Mouse (Mus musculus): ENCODE measurements around the gene Vmn1r130. TPM values are rescaled to one million over a fixed set of nuclear protein-coding genes. Genes with fewer than 3 reads are reported as not detected.

Vmn1r130 gene
- not detected in 2 replicates for polyA plus RNA-seq (2012; rRNA removed)

DNA sequence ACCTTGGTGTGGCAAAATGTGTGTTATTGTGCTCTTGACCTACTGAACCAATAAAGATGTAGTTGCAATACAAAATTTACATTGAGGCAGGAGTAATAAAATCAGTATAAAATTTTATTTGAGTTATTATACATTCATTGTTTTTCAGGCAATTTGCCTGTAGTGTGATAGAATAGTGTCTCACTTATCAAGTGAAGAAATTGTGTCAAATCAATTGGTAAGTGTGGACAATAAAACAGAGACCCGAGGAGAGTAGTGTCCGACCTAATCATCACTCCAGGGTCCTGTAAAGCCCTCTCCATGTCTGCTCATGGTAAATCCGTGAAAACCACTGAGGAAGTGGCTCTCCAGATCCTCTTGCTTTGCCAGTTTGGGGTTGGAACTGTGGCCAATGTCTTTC, at the start of gene Vmn1r130:
Gene Vmn1r130, plus strand, starts transcription at position 301 of the 400 bp plus-strand sequence.

DNA sequence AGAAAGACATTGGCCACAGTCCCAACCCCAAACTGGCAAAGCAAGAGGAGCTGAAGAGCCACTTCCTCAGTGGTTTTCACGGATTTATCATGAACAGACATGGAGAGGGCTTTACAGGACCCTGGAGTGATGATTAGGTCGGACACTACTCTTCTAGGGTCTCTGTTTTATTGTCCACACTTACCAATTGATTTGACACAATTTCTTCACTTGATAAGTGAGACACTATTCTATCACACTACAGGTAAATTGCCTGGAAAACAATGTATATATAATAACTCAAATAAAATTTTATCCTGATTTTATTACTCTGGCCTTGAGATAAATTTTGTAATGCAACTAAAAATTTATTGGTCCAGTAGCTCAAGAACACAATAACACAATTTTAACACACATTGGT, 34.4 kb downstream of the Vmn1r130 start, which contains the start of gene Vmn1r131:
Gene Vmn1r131, minus strand, starts transcription at position 101 of the 400 bp plus-strand sequence.

Other genes starting within 250 kb of the Vmn1r130 start
- gene Vmn1r125, start 239.6 kb upstream of the Vmn1r130 start, polyA plus RNA-seq (2012; rRNA removed), result not detected in 2 replicates
- gene Vmn1r126, start 210.3 kb upstream of the Vmn1r130 start, polyA plus RNA-seq (2012; rRNA removed), result not detected in 2 replicates
- not detected in 2 replicates for gene Vmn1r127, start 191.9 kb upstream of the Vmn1r130 start, polyA plus RNA-seq (2012; rRNA removed)
- gene Vmn1r128, start 162.4 kb upstream of the Vmn1r130 start, polyA plus RNA-seq (2012; rRNA removed), result not detected in 2 replicates
- not detected in 2 replicates for gene Vmn1r129, start 150.5 kb upstream of the Vmn1r130 start, polyA plus RNA-seq (2012; rRNA removed)
- not detected in 2 replicates for gene Gm6882, start 79.0 kb upstream of the Vmn1r130 start, polyA plus RNA-seq (2012; rRNA removed)
- not detected in 2 replicates for gene Vmn1r131, start 34.3 kb downstream of the Vmn1r130 start, polyA plus RNA-seq (2012; rRNA removed)
- not detected in 2 replicates for gene Vmn1r132, start 102.3 kb downstream of the Vmn1r130 start, polyA plus RNA-seq (2012; rRNA removed)
- not detected in 2 replicates for gene Gm4175, start 249.7 kb downstream of the Vmn1r130 start, polyA plus RNA-seq (2012; rRNA removed)